ENCODE assay signal across 10 mouse cellular contexts in the genomic region with DNA sequence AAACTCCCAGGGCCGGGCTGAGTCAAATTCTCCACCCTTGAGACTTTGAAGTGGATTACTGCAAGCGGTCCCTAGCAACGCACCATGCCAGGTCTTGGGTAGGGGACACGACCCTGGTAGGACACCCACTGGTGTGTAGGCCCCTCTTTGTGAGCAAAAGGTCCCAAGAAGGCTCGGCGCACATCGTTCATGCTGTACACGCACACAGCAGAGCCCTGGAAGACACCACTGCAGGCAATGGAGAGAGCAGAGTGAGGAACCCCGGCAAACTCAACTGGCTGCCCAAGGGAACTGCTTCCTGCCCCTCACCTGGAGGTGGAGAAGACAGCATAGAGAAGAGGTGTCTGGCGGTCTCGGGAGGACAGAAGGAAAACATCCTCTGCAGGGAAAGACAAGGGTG. TPM values are rescaled to one million over a fixed set of nuclear protein-coding genes. Genes with fewer than 3 reads are reported as not detected.
"Had no signal": no experiment of that assay in that cellular context is flagged by ENCODE, and none has a peak within 500 bp of the region (broad histone marks: within the 10 kb centered on the region; RNA-seq: fewer than 3 reads in every experiment).

No protein-coding gene starts in this region.

- H3K4me3 ChIP-seq: kidney, embryonic 15.5 days; limb, embryonic 12.5 days; limb, embryonic 15.5 days; stomach, embryonic 15.5 days had no signal

- H3K36me3 ChIP-seq: limb, embryonic 15.5 days; stomach, embryonic 15.5 days had no signal

- H3K27ac ChIP-seq: kidney, embryonic 15.5 days; limb, embryonic 12.5 days; limb, embryonic 15.5 days; liver, embryonic 14.5 days; macrophage; stomach, embryonic 15.5 days had no signal

- H3K9me3 ChIP-seq: kidney, embryonic 15.5 days; limb, embryonic 12.5 days; limb, embryonic 15.5 days; stomach, embryonic 15.5 days had no signal

- H3K27me3 ChIP-seq: limb, embryonic 15.5 days; stomach, embryonic 15.5 days had no signal

- H3K4me2 ChIP-seq: kidney, embryonic 15.5 days; limb, embryonic 12.5 days; limb, embryonic 15.5 days; liver, embryonic 11.5 days; lung, embryonic 14.5 days; stomach, embryonic 15.5 days had no signal

- H3K9ac ChIP-seq: kidney, embryonic 15.5 days; limb, embryonic 12.5 days; limb, embryonic 15.5 days; liver, embryonic 14.5 days; liver, postnatal 0 days; lung, embryonic 14.5 days; stomach, embryonic 15.5 days had no signal

RNA-seq across cellular contexts. Expression of a gene that starts 7.8 kb away (rescaled TPM):
- total RNA-seq: megakaryocyte, adult 5-6 weeks had no signal
- polyA plus RNA-seq: macrophage had no signal
